Mouse (Mus musculus) effector memory CD4-positive, alpha-beta T cell, adult 7 months (primary cell): Measurements from ENCODE around the gene Cd99l2. TPM values are rescaled to one million over a fixed set of nuclear protein-coding genes. Genes with fewer than 3 reads are reported as not detected.

Experiments used
- polyA plus RNA-seq: library from polyadenylated mRNA; unstranded; fragments of 100-300 nt; shearing (Covaris generic); gene quantifications from one replicate; pipeline ENCODE4 v1.2.1, GENCODE M21; 2017

The Cd99l2 gene
- 4.5 TPM for polyA plus RNA-seq

GRCm38 (mm10) chrX:71492634-71493278 lies at the start of gene Cd99l2:
TSS of gene Cd99l2 (minus strand) at chrX:71492849.

Other genes with a start within 250 kb of the Cd99l2 start
- 46.5 TPM for gene Mtmr1, start 128.1 kb downstream of the Cd99l2 start, polyA plus RNA-seq
- 18.4 TPM for gene Hmgb3, start 63.1 kb upstream of the Cd99l2 start, polyA plus RNA-seq
- not detected for gene Gpr50, start 170.8 kb upstream of the Cd99l2 start, polyA plus RNA-seq